Mouse (Mus musculus) left cerebral cortex, postnatal 25 days (tissue): ENCODE results near the gene Mcrip1. TPM values are rescaled to one million over a fixed set of nuclear protein-coding genes. Genes with fewer than 3 reads are reported as not detected.
"Not testable (repeated sequence)": the region's sequence is repeated elsewhere in the genome, so short reads cannot be mapped to it uniquely, and the experiment has no call there.

Source experiments
- DNase-seq, 2 experiments: peaks; one replicate each; pipeline ENCODE4 v3.0.0; 2022; ENCODE audit warnings: low spot score in 2 of 2, mixed read lengths in 1 of 2
- intact Hi-C: fragments of 180-260 bp; cut with DNase I; formaldehyde crosslinking; loops from one replicate; pipeline ENCODE4 v1.15.1; 2025
- total RNA-seq, 2 experiments: library from RNA; stranded (reverse); gene quantifications; 2 replicates each; pipeline ENCODE4 v1.2.3; 2021

Gene Mcrip1
- total RNA-seq, 2 experiments from 2014 or later = 88.2 to 93.6 TPM

- intact Hi-C loops = no loop called here
Measured at GRCm38 (mm10) chr11:120576365-120576981, 26.9 kb upstream of the Mcrip1 start.

GRCm38 (mm10) chr11:120575940-120576339 is 26.4 kb upstream of the Mcrip1 start:
- DNase-seq = no peak
- intact Hi-C loops = no loop called here

More at GRCm38 (mm10) chr11:120576365-120576981, 26.9 kb upstream of the Mcrip1 start:
- DNase-seq = no peak

- intact Hi-C loops = no loop called here
- no peak for DNase-seq
Measured at GRCm38 (mm10) chr11:120575046-120575445, 25.5 kb upstream of the Mcrip1 start.

- DNase-seq = no peak
- intact Hi-C loops = no loop called here
Measured at GRCm38 (mm10) chr11:120574278-120574600, 24.7 kb upstream of the Mcrip1 start.

GRCm38 (mm10) chr11:120573585-120574277 is 24.2 kb upstream of the Mcrip1 start:
- peak in 1 of 2 experiments; percentile 14 for DNase-seq
- intact Hi-C loops = loop anchor here (1.0 to 2.0 kb wide), 2 partner anchors 8 to 55 kb away; partner anchors contain the start of gene Arhgdia

GRCm38 (mm10) chr11:120572752-120573584 is 23.4 kb upstream of the Mcrip1 start, which contains the start of gene P4hb:
Gene P4hb, minus strand, starts transcription at chr11:120573253.
- peak; percentile 100 for DNase-seq

GRCm38 (mm10) chr11:120572417-120572751 is 22.9 kb upstream of the Mcrip1 start:
- no peak for DNase-seq
- intact Hi-C loops = loop anchor here (2.0 kb wide), 1 partner anchor 54 kb away; no protein-coding TSS in a partner anchor

More at GRCm38 (mm10) chr11:120572752-120573584, 23.4 kb upstream of the Mcrip1 start, which contains the start of gene P4hb:
- intact Hi-C loops = loop anchor here (1.0 to 2.0 kb wide), 2 partner anchors 8 to 54 kb away; partner anchors contain the start of gene Arhgdia

- no peak for DNase-seq
- intact Hi-C loops = loop anchor here (2.0 kb wide), 1 partner anchor 53 kb away; no protein-coding TSS in a partner anchor
Measured at GRCm38 (mm10) chr11:120571754-120572416, 22.4 kb upstream of the Mcrip1 start.

- intact Hi-C loops = no loop called here
- DNase-seq = no peak
Measured at GRCm38 (mm10) chr11:120571122-120571521, 21.6 kb upstream of the Mcrip1 start.

GRCm38 (mm10) chr11:120568324-120568723 is 18.8 kb upstream of the Mcrip1 start:
- DNase-seq = no peak
- intact Hi-C loops = no loop called here

GRCm38 (mm10) chr11:120565114-120565513 is 15.6 kb upstream of the Mcrip1 start:
- DNase-seq = peak in 1 of 2 experiments; percentile 53
- intact Hi-C loops = loop anchor here (2.0 kb wide), 1 partner anchor 46 kb away; no protein-coding TSS in a partner anchor

- intact Hi-C loops = no loop called here
- no peak for DNase-seq
Measured at GRCm38 (mm10) chr11:120562949-120563348, 13.4 kb upstream of the Mcrip1 start.

GRCm38 (mm10) chr11:120560952-120561728 is 11.6 kb upstream of the Mcrip1 start:
- intact Hi-C loops = no loop called here
- DNase-seq = no peak

GRCm38 (mm10) chr11:120558843-120559242 is 9.3 kb upstream of the Mcrip1 start:
- intact Hi-C loops = not testable (repeated sequence)

GRCm38 (mm10) chr11:120555260-120555659 is 5.7 kb upstream of the Mcrip1 start:
- intact Hi-C loops = no loop called here
- no peak for DNase-seq

More at GRCm38 (mm10) chr11:120558843-120559242, 9.3 kb upstream of the Mcrip1 start:
- not testable (repeated sequence) for DNase-seq

GRCm38 (mm10) chr11:120554834-120555233 is 5.3 kb upstream of the Mcrip1 start:
- intact Hi-C loops = no loop called here
- no peak for DNase-seq

- DNase-seq = no peak
- intact Hi-C loops = no loop called here
Measured at GRCm38 (mm10) chr11:120552736-120553135, 3.2 kb upstream of the Mcrip1 start.

GRCm38 (mm10) chr11:120550810-120551440 is 1.4 kb upstream of the Mcrip1 start, which contains the start of gene Ppp1r27:
Gene Ppp1r27, minus strand, starts transcription at chr11:120551132.
- intact Hi-C loops = no loop called here
- no peak for DNase-seq
